Mouse (Mus musculus) megakaryocyte, embryonic 14.5 days (primary cell): ENCODE results near the gene Piga. TPM values are rescaled to one million over a fixed set of nuclear protein-coding genes. Genes with fewer than 3 reads are reported as not detected.
A peak's percentile ranks its signal among the peaks of the same experiment; 100 is the strongest.

Source experiments
- H3K27me3 ChIP-seq: replicated peaks from 2 replicates; pipeline ENCODE3; 2012; ENCODE audit warnings: inconsistent platforms
- H3K36me3 ChIP-seq: replicated peaks from 2 replicates; pipeline ENCODE3; 2012; ENCODE audit warnings: low read length, inconsistent platforms, mixed read lengths
- H3K4me1 ChIP-seq: 2 replicates; pipeline ENCODE4 v1.6.1; 2012; ENCODE audit warnings: inconsistent platforms
- H3K4me3 ChIP-seq: replicated peaks from 2 replicates; pipeline ENCODE3; 2012; ENCODE audit warnings: moderate library complexity, mild to moderate bottlenecking, inconsistent platforms
- H3K9me3 ChIP-seq: 2 replicates; pipeline ENCODE4 v1.6.1; 2012; ENCODE audit warnings: inconsistent platforms
- FLI1 ChIP-seq: IDR thresholded peaks from 2 replicates; pipeline ENCODE4 v1.6.1; 2012; ENCODE audit warnings: low read length, inconsistent platforms, mixed read lengths
- GATA1 ChIP-seq: IDR thresholded peaks from 3 replicates; pipeline ENCODE4 v1.6.1; 2012; ENCODE audit warnings: mixed read lengths, low read length, inconsistent platforms, borderline replicate concordance
- polyA plus RNA-seq: library from polyadenylated mRNA; stranded (reverse); fragments of >175 nt; gene quantifications from 2 replicates; pipeline ENCODE4 v1.2.3, GENCODE M21; 2012; ENCODE audit warnings: low replicate concordance; ENCODE audit not compliant: insufficient read depth

The Piga gene
- polyA plus RNA-seq, result 0.36 TPM in 1 of 2 replicates, not detected in the other

DNA sequence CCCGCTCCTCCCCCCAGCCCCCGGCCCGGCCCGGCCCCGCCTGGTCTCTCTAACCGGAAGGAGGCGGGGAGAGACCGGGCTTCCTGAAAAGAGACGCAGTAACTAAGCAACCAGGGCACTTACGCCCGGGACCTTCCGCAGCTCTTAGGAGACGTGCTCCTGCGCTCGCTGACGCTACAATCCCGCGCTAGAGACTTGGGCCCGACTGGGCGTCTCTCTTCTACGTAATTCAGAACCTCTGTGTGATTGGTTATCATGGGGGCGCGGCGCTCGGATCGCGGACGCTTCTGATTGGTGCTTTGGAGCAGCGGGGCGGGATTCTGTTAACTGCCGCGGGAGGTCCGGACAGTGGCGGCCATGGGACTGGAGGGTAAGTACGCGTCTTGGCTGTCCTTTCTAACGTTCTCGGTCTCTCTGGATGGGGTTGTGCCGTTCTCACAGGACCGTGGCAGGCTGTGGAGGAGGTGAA lies at the start of gene Piga:
Gene Piga (plus strand): TSS at position 317 of the 469 bp plus-strand sequence.
- H3K4me1 ChIP-seq, result peaks cover 17% of the 10 kb centered on the region
- no peaks in the 10 kb centered on the region for H3K9me3 ChIP-seq
- H3K4me3 ChIP-seq, result peak within 1 kb of the TSS; percentile 94
- peaks cover 20% of the 10 kb centered on the region for H3K36me3 ChIP-seq
- H3K27me3 ChIP-seq, result peaks cover 2% of the 10 kb centered on the region
- TF ChIP-seq GATA1 (no peak), FLI1 (no peak)

DNA sequence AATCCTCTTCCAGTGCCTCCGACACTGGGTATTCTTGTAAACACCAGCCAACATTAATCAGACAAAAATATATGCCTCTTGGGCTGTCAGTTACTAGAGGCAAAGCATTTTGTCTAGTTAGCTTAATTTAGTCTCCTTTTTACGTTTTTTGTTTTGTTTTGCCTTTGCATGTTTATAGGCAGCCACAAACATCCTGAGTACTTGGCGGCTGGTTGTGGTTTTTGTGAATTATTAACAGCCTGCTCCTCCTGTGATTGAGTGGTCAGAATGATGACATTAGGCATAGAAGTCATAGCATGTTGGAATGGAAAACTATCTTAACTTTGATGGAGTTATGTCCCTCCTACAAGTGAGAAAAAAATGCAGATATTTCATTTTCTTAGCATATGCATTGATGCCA lies 49.0 kb upstream of the Piga start:
- no peak for TF ChIP-seq FLI1
- no peak for TF ChIP-seq GATA1
- H3K9me3 ChIP-seq, result no peaks in the 10 kb centered on the region
- H3K4me1 ChIP-seq, result no peaks in the 10 kb centered on the region
- H3K4me3 ChIP-seq, result no peak overlapping the region
- H3K27me3 ChIP-seq, result no peaks in the 10 kb centered on the region
- H3K36me3 ChIP-seq, result no peaks in the 10 kb centered on the region

DNA sequence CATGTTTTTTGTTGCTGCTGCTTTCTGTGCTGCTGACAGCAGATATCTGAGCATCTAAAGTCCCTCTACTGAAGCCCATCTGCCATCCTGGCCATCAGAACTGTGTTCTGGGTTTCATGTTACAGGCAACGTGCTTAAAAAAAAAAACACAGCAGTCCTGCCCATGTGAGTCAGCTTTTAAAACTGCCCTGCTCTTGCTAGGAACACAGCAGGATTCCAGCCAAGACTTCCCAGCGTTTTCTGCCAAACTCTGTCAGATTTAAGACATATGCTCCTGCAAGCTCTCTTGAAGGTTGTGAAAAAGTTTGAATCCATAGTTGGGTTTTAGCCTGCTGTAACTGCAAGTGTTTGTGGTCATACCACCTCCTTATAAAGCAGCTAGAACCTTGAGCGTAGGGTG lies 46.5 kb upstream of the Piga start, which contains the start of gene Vegfd:
Gene Vegfd (plus strand): TSS at position 298 of the 400 bp plus-strand sequence.
- TF ChIP-seq FLI1 (no peak), GATA1 (no peak)
- Histone ChIP-seq H3K27me3 (no peaks in the 10 kb centered on the region), H3K9me3 (no peaks in the 10 kb centered on the region), H3K36me3 (no peaks in the 10 kb centered on the region), H3K4me1 (no peaks in the 10 kb centered on the region), H3K4me3 (no peak within 1 kb of the TSS)

DNA sequence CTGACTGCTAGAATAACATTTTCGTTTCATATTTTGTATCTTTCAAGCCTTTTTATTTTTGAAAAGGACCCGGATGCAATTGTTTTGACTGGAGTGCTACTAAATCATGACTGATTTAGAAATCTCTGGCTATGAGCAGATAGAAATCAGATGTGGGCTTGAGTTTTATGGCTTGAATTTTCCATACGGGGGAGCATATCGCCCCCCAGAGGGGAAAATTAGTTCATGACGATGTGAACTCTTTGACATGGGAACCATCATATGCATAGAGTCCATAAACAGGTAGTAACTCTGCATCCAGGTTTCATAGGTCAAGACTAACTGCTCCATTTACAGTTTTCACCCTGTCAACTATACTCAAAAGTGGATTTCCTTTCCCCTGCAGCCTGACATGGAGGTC lies 45.0 kb upstream of the Piga start:
- TF ChIP-seq FLI1 (no peak), GATA1 (no peak)
- Histone ChIP-seq H3K9me3 (no peaks in the 10 kb centered on the region), H3K27me3 (no peaks in the 10 kb centered on the region), H3K36me3 (no peaks in the 10 kb centered on the region), H3K4me3 (no peak overlapping the region), H3K4me1 (no peaks in the 10 kb centered on the region)

DNA sequence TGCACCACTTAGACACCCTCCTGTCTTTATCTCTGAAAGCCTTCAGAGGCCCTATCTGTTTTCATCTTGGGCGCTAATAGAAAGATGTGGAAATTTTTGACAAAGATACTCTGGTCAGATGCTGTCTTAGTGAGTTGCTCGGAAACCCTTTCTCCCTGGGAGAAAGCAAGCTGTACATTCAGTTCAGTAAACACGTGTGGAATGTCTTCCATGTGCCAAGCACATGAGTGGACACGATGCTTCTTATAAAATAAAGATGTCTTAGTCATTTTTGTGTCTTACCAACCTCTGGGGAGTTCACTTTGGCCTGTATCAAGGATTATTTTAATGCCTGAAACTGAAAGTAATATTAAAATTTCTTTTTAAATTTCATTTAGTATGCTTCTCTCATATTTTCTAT lies 39.9 kb upstream of the Piga start:
- TF ChIP-seq GATA1 (no peak), FLI1 (no peak)
- Histone ChIP-seq H3K27me3 (peaks cover 4% of the 10 kb centered on the region), H3K4me1 (0 out of 2 replicates have a peak, but pooled peaks cover 3% of the 10 kb centered on the region), H3K36me3 (no peaks in the 10 kb centered on the region), H3K9me3 (no peaks in the 10 kb centered on the region), H3K4me3 (no peak overlapping the region)

DNA sequence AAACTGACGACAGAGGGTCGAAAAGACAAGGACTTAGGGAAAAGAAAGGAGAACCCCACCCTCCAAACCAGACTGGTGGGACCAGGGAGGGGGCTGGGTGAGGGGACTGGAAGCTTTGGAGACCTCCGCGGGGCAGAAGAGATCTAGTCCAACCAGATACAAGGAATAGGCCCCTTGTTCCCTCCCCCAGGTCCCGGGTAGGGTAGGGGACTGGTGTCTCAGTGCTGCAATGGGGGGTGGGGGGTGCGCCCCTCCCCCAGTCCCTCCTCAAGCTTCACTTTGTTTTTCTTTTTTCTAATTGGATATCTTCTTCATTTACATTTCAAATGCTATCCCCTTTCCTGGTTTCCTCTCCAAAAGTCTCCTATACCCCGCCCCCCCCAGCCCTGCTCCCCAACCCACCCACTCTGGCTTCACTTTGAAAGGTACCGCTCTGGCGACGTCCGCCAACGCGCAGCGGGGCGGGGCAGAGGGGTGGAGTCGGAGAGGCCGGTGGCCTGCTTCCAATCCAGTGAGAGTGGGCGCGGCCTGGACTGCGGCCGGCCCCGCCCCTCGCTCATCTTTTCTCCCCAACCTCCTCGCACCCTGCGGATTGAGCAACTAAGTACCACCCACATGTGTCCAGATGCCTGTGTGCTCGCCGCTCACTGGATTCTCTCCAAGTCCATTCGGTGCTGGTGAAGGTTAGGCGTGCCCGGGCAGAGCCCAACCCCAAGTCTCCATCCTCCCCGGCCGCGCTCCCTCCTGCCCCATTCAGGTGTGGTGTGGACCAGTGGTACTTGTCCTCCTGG lies 37.8 kb upstream of the Piga start:
- Histone ChIP-seq H3K27me3 (peaks cover 4% of the 10 kb centered on the region), H3K4me1 (0 out of 2 replicates have a peak, but pooled peaks cover 3% of the 10 kb centered on the region), H3K9me3 (no peaks in the 10 kb centered on the region), H3K36me3 (no peaks in the 10 kb centered on the region), H3K4me3 (peak overlapping the region; percentile 89)
- TF ChIP-seq FLI1 (no peak), GATA1 (no peak)

DNA sequence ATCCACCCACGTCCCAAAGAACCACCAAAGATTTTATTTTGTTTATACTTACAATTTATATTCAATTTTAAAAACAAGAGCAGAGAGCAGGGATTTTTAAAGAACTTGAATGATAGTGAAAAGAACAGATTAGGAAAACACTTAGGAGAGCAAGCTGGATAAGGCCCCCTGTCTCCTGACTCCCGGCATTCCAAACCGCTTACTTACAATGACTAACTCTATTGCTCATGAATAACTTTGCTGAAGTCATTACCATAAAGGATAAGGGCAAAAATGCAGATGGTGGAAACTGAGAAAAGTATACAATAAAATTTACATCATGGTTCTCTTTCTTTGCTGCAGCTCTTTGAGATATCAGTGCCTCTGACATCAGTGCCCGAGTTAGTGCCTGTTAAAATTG lies 25.5 kb upstream of the Piga start:
- H3K4me1 ChIP-seq, result 0 out of 2 replicates have a peak, but pooled peaks cover 4% of the 10 kb centered on the region
- H3K9me3 ChIP-seq, result no peaks in the 10 kb centered on the region
- H3K36me3 ChIP-seq, result no peaks in the 10 kb centered on the region
- TF ChIP-seq GATA1, result no peak
- no peak for TF ChIP-seq FLI1
- H3K4me3 ChIP-seq, result no peak overlapping the region
- H3K27me3 ChIP-seq, result peaks cover 9% of the 10 kb centered on the region

DNA sequence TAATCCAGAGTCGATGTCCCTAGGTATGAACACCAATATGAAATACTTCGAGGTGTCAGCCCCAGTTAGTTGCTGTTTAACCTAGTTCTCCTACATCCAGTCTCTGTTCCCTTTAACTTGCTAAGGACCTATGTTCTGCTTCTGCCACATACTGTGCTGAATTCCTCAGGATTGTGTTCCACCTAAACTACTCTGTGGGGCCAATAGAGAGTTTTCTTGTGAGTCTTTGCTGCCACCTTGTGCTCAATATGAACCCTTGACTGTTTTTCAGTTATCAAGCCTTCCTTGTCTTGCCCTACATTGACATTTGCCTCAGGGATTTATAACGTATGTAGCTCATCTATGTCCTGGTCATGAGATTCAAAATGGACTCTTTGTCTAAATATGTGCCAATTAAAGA lies 21.1 kb upstream of the Piga start:
- Histone ChIP-seq H3K9me3 (no peaks in the 10 kb centered on the region), H3K36me3 (no peaks in the 10 kb centered on the region), H3K4me1 (0 out of 2 replicates have a peak, but pooled peaks cover 4% of the 10 kb centered on the region), H3K4me3 (no peak overlapping the region), H3K27me3 (peaks cover 4% of the 10 kb centered on the region)
- TF ChIP-seq GATA1, result no peak
- TF ChIP-seq FLI1, result no peak

DNA sequence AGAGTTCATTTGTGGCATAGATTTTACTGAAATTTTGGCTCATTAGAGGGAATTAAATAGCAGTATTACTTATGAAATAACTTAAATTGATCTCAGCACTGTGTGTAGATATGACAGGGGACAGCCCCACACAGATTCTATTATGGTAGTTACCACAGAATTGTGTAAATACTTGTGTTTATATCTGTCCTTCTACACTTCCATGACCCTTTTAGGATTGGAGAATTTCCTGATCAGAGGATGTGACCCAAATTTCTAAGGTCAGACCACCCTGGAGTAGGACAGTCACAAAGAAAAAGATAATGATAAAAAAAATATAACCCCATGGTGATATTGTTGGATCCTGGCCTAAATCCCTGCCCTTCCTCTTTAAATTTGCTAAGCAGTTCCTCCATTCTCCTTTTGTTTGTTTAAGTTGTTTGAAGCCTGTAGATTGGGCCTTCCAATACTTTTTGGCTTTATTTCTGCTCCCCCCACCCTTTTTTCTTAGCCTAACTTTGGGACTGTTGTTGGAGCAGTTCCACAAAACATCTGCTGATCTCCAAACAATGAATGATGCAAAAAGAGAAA lies 14.4 kb upstream of the Piga start:
- Histone ChIP-seq H3K27me3 (peaks cover 5% of the 10 kb centered on the region), H3K4me3 (no peak overlapping the region), H3K9me3 (no peaks in the 10 kb centered on the region), H3K4me1 (no peaks in the 10 kb centered on the region), H3K36me3 (no peaks in the 10 kb centered on the region)
- TF ChIP-seq GATA1, result no peak
- no peak for TF ChIP-seq FLI1
